ENCODE assay signal across 13 mouse cellular contexts in genomic region chrX:99294726-99295125, GRCm38 (mm10).
A peak's percentile ranks its signal among the peaks of the same experiment; 100 is the strongest.
DNase-seq lines count a peak whose midpoint lies in the region; ATAC-seq lines count a peak whose summit lies in the region.
"Had no signal": no experiment of that assay in that cellular context is flagged by ENCODE, and none has a peak within 500 bp of the region (broad histone marks: within the 10 kb centered on the region; RNA-seq: fewer than 3 reads in every experiment).

No protein-coding gene starts in this region.

- peaks cover 18% of the 10 kb centered on the region; the same call in 1 of the 2 replicates for H3K27me3 ChIP-seq in intestine, embryonic 16.5 days (replicated peaks; ENCODE audit: control insufficient read depth, insufficient read depth, low read length)

- WGBS in intestine, embryonic 16.5 days, result 59% methylated on average over 8 of the region's 8 CpGs

- H3K9me3 ChIP-seq in intestine, embryonic 16.5 days (ENCODE audit: control insufficient read depth, low read length), result no peaks in the 10 kb centered on the region
- H3K9me3 ChIP-seq: megakaryocyte, embryonic 14.5 days had no signal

- H3K9ac ChIP-seq in intestine, embryonic 16.5 days (ENCODE audit: low read depth, low read length), result no peak overlapping the region

- no peak overlapping the region for H3K27ac ChIP-seq in intestine, embryonic 16.5 days (ENCODE audit: low read length)

- no peak for ATAC-seq in intestine, embryonic 16.5 days
- ATAC-seq: hindbrain, embryonic 16.5 days had no signal

- no peaks in the 10 kb centered on the region for H3K36me3 ChIP-seq in intestine, embryonic 16.5 days (ENCODE audit: control insufficient read depth, insufficient read depth, low read length)

- H3K4me3 ChIP-seq in intestine, embryonic 16.5 days (ENCODE audit: low read length), result no peak overlapping the region
- H3K4me3 ChIP-seq: megakaryocyte, embryonic 14.5 days had no signal

- H3K4me2 ChIP-seq in intestine, embryonic 16.5 days (ENCODE audit: low read depth, low read length), result no peak overlapping the region

- H3K4me1 ChIP-seq in intestine, embryonic 16.5 days (ENCODE audit: control insufficient read depth, insufficient read depth, low read length), result no peaks in the 10 kb centered on the region

- DNase-seq in adrenal gland, postnatal 10 days, result peak; percentile 17
- DNase-seq in adrenal gland, adult (ENCODE audit: inconsistent age in 2 of 2, low spot score in 1 of 2), result no peak
- DNase-seq in ovary, postnatal 36 days (ENCODE audit: low spot score), result peak; percentile 26
- DNase-seq in ovary, postnatal 14 days (ENCODE audit: low spot score), result no peak
- peak; percentile 42 for DNase-seq in kidney, postnatal 36 days
- DNase-seq in cerebellum, postnatal 4 days (ENCODE audit: low spot score in 2 of 2), result no peak
- no peak for DNase-seq in layer of hippocampus, adult 9-11 months
- DNase-seq: adrenal gland, adult 2 months; retina, postnatal 1 day; thymus, postnatal 25 days had no signal

Comparison
In these comparisons a context has a peak if more than half of its experiments do, and no peak if none do; other contexts are left out.
1. DNase-seq: peak in adrenal gland, postnatal 10 days (single experiment), ovary, postnatal 36 days (single experiment) and kidney, postnatal 36 days (2 of 2); none in adrenal gland, adult (0 of 2), ovary, postnatal 14 days (single experiment), cerebellum, postnatal 4 days (0 of 2) and layer of hippocampus, adult 9-11 months (single experiment).